In genomic region chr6:48504241-48504854, GRCm38 (mm10) we compare ENCODE assay signal across 8 mouse cellular contexts. TPM values are rescaled to one million over a fixed set of nuclear protein-coding genes. Genes with fewer than 3 reads are reported as not detected.
DNase-seq lines count a peak whose midpoint lies in the region; ATAC-seq and TF ChIP-seq lines count a peak whose summit lies in the region.

No protein-coding gene starts in this region.

- 0 out of 2 replicates have a peak, but pooled peaks have one; percentile 24 for TF ChIP-seq POLR2A in olfactory bulb, adult 2 months (IDR thresholded peaks at IDR 0.05; ENCODE audit: insufficient read depth, low read depth, low read length)

- no peak for DNase-seq in G1E (ENCODE audit: low spot score)
- peak; percentile 72 for DNase-seq in cerebellum, adult 8-10 months
- DNase-seq in layer of hippocampus, adult 8-10 months (ENCODE audit: low spot score in 2 of 2) = peak; percentile 81 to 82
- DNase-seq in lung, embryonic 14.5 days = peak; percentile 92
- DNase-seq in thymus, postnatal 0 days (ENCODE audit: low spot score) = peak; percentile 54

- no peak for ATAC-seq in G1E (ENCODE audit: extremely low read depth, insufficient number of reproducible peaks, low FRiP score, poor library complexity, severe bottlenecking)
- ATAC-seq in frontal cortex, adult (ENCODE audit: low TSS enrichment) = peak; percentile 100
- ATAC-seq in hematopoietic stem cell, adult 5-6 weeks (replicated peaks in 1 of 2; ENCODE audit: insufficient read depth in 1 of 2, low FRiP score in 2 of 2, low TSS enrichment in 1 of 2, low read depth in 1 of 2, poor library complexity in 2 of 2, severe bottlenecking in 2 of 2) = peak; percentile 89 to 97
- peak; percentile 96 for ATAC-seq in lung, embryonic 14.5 days (ENCODE audit: insufficient read depth)

- no peaks in the 10 kb centered on the region for H3K9me3 ChIP-seq in G1E (replicated peaks)
- H3K9me3 ChIP-seq in lung, embryonic 14.5 days (ENCODE audit: low read depth, low read length) = no peaks in the 10 kb centered on the region

- WGBS in lung, embryonic 14.5 days = under 1% methylated on average over 26 of the region's 26 CpGs
- under 1% methylated on average over 26 of the region's 26 CpGs for WGBS in olfactory bulb, adult 2 months

- peak overlapping the region; percentile 50 for H3K4me3 ChIP-seq in G1E (ENCODE audit: low read depth, low read length)
- H3K4me3 ChIP-seq in lung, embryonic 14.5 days (ENCODE audit: low read depth, low read length) = peak overlapping the region; percentile 47
- H3K4me3 ChIP-seq in olfactory bulb, adult 2 months (ENCODE audit: insufficient read depth, low read depth, low read length) = peak overlapping the region; percentile 94

- H3K4me1 ChIP-seq in G1E (ENCODE audit: insufficient read depth, low read depth, low read length) = no peaks in the 10 kb centered on the region
- 0 out of 2 replicates have a peak, but pooled peaks cover 5% of the 10 kb centered on the region for H3K4me1 ChIP-seq in lung, embryonic 14.5 days (ENCODE audit: insufficient read depth)
- no peaks in the 10 kb centered on the region for H3K4me1 ChIP-seq in olfactory bulb, adult 2 months (ENCODE audit: control insufficient read depth, insufficient read depth, low read length)

- H3K4me2 ChIP-seq in lung, embryonic 14.5 days = peak overlapping the region; percentile 86

- H3K27ac ChIP-seq in lung, embryonic 14.5 days (ENCODE audit: low read depth) = peak overlapping the region; percentile 1; the same call in 1 of the 2 replicates
- no peak overlapping the region for H3K27ac ChIP-seq in olfactory bulb, adult 2 months (ENCODE audit: insufficient read depth, low read depth, low read length)

- peaks cover 5% of the 10 kb centered on the region; the same call in 1 of the 2 replicates for H3K27me3 ChIP-seq in G1E (ENCODE audit: insufficient read depth, low read length)
- no peaks in the 10 kb centered on the region for H3K27me3 ChIP-seq in lung, embryonic 14.5 days (ENCODE audit: insufficient read depth, low read length)

- H3K9ac ChIP-seq in lung, embryonic 14.5 days = peak overlapping the region; percentile 58

- no peaks in the 10 kb centered on the region for H3K36me3 ChIP-seq in G1E (replicated peaks)
- peaks cover 10% of the 10 kb centered on the region; the same call in 1 of the 2 replicates for H3K36me3 ChIP-seq in lung, embryonic 14.5 days (ENCODE audit: insufficient read depth)

- TF ChIP-seq CTCF in G1E (IDR thresholded peaks at IDR 0.05; ENCODE audit: low read depth, low read length) = no peak
- peak; percentile 21; the same call in 1 of the 2 replicates for TF ChIP-seq CTCF in lung, embryonic 14.5 days (IDR thresholded peaks at IDR 0.05; ENCODE audit: low read depth)
- TF ChIP-seq CTCF in olfactory bulb, adult 2 months (IDR thresholded peaks at IDR 0.05; ENCODE audit: insufficient read depth, low read depth, low read length) = no peak

RNA-seq across cellular contexts. Expression of gene Atp6v0e2, which starts 33.1 kb away (rescaled TPM):
- total RNA-seq in G1E (2014; fragmentation: Nextera tagmentation) = not detected in 2 replicates
- 0.06 and 0.55 TPM in 2 replicates for total RNA-seq in G1E (2017)
- not detected in 2 replicates for polyA plus RNA-seq in G1E (2012)
- total RNA-seq in hematopoietic stem cell, adult 5-6 weeks (2017) = 0.44 TPM in 1 of 2 replicates, not detected in the other
- 100 to 1,000 TPM; 402 to 444 (median 420) TPM for total RNA-seq in layer of hippocampus, adult 8-10 months (2022)
- 7.4 and 7.9 TPM in 2 replicates for polyA plus RNA-seq in lung, embryonic 14.5 days (2014; fragmentation: Nextera tagmentation; extraction: Ambion mirVana)
- 480 TPM in 1 of 2 replicates, not detected in the other for polyA plus RNA-seq in olfactory bulb, adult 2 months (2012; ENCODE audit: insufficient read depth, insufficient read length, low replicate concordance, missing spikeins)
- polyA plus RNA-seq in thymus, postnatal 0 days (2015; fragmentation: Nextera tagmentation; extraction: Ambion mirVana) = 0.78 and 1.1 TPM in 2 replicates

RNA-seq across cellular contexts. Expression of gene Lrrc61, which starts 50.2 kb away (rescaled TPM):
- total RNA-seq in G1E (2014; fragmentation: Nextera tagmentation) (not detected in 2 replicates), G1E (2017) (0.05 and 0.06 TPM in 2 replicates)
- not detected in 2 replicates for polyA plus RNA-seq in G1E (2012)
- total RNA-seq in hematopoietic stem cell, adult 5-6 weeks (2017) = 4.7 and 5.1 TPM in 2 replicates
- 10 to 100 TPM; 33.0 to 38.0 (median 35.2) TPM for total RNA-seq in layer of hippocampus, adult 8-10 months (2022)
- 5.4 and 7.8 TPM in 2 replicates for polyA plus RNA-seq in lung, embryonic 14.5 days (2014; fragmentation: Nextera tagmentation; extraction: Ambion mirVana)
- polyA plus RNA-seq in olfactory bulb, adult 2 months (2012; ENCODE audit: insufficient read depth, insufficient read length, low replicate concordance, missing spikeins) = not detected in 2 replicates
- polyA plus RNA-seq in thymus, postnatal 0 days (2015; fragmentation: Nextera tagmentation; extraction: Ambion mirVana) = 6.1 and 6.8 TPM in 2 replicates

RNA-seq across cellular contexts. Expression of gene Sspo, which starts 56.3 kb away (rescaled TPM):
- total RNA-seq in G1E (2014; fragmentation: Nextera tagmentation) (not detected in 2 replicates), G1E (2017) (under 0.01 TPM in 1 of 2 replicates, not detected in the other)
- not detected in 2 replicates for polyA plus RNA-seq in G1E (2012)
- total RNA-seq in hematopoietic stem cell, adult 5-6 weeks (2017) = 0.19 TPM in 1 of 2 replicates, not detected in the other
- total RNA-seq in layer of hippocampus, adult 8-10 months (2022) = 1 to 10 TPM in 3 of 4 experiments, under 1 TPM in 1; 0.39 to 2.1 (median 1.2) TPM
- 0.11 and 0.18 TPM in 2 replicates for polyA plus RNA-seq in lung, embryonic 14.5 days (2014; fragmentation: Nextera tagmentation; extraction: Ambion mirVana)
- polyA plus RNA-seq in olfactory bulb, adult 2 months (2012; ENCODE audit: insufficient read depth, insufficient read length, low replicate concordance, missing spikeins) = not detected in 2 replicates
- polyA plus RNA-seq in thymus, postnatal 0 days (2015; fragmentation: Nextera tagmentation; extraction: Ambion mirVana) = 0.68 and 0.77 TPM in 2 replicates

RNA-seq across cellular contexts. Expression of gene Zfp467, which starts 58.7 kb away (rescaled TPM):
- total RNA-seq in G1E (2014; fragmentation: Nextera tagmentation) (not detected in 2 replicates), G1E (2017) (0.05 and 0.64 TPM in 2 replicates)
- 0.02 and 0.07 TPM in 2 replicates for polyA plus RNA-seq in G1E (2012)
- total RNA-seq in hematopoietic stem cell, adult 5-6 weeks (2017) = 8.6 and 9.8 TPM in 2 replicates
- total RNA-seq in layer of hippocampus, adult 8-10 months (2022) = 10 to 100 TPM; 24.6 to 32.2 (median 28.2) TPM
- 20.7 TPM in 2 replicates for polyA plus RNA-seq in lung, embryonic 14.5 days (2014; fragmentation: Nextera tagmentation; extraction: Ambion mirVana)
- not detected in 2 replicates for polyA plus RNA-seq in olfactory bulb, adult 2 months (2012; ENCODE audit: insufficient read depth, insufficient read length, low replicate concordance, missing spikeins)
- polyA plus RNA-seq in thymus, postnatal 0 days (2015; fragmentation: Nextera tagmentation; extraction: Ambion mirVana) = 8.6 and 9.9 TPM in 2 replicates

Comparison
In these comparisons a context has a peak if more than half of its experiments do, and no peak if none do; other contexts are left out.
1. RNA of gene Atp6v0e2, which starts 33.1 kb away (polyA plus RNA-seq): 480 TPM in olfactory bulb, adult 2 months; 7.4 to 7.9 TPM in lung, embryonic 14.5 days, 0.78 to 1.1 TPM in thymus, postnatal 0 days and not detected in G1E; every median in the first group is over 10 times any median in the second.
2. Peak in every context shown above with its lines, with median percentiles within 50 percentile points of each other: H3K4me3 ChIP-seq.